Mouse (Mus musculus) liver, embryonic 14.5 days (tissue): ENCODE data around the gene Neurod1.

ENCODE experiments used
- CTCF ChIP-seq: IDR thresholded peaks from 2 replicates; pipeline ENCODE4 v1.5.1; 2016; ENCODE audit warnings: antibody characterized with exemption, low read depth, control low read depth
- EP300 ChIP-seq: IDR thresholded peaks from 2 replicates; pipeline ENCODE4 v1.6.1; 2016; ENCODE audit warnings: antibody characterized with exemption, low read depth

- TF ChIP-seq CTCF (no peak), EP300 (no peak)
Observed at GRCm38 (mm10) chr2:79410903-79411255, 45.7 kb downstream of the Neurod1 start.
